Mouse (Mus musculus): ENCODE results near the gene Sp2.

Sp2 gene

GRCm38 (mm10) chr11:96982859-96983258 lies at the start of gene Sp2:
Sp2 (minus strand) TSS chr11:96982959.
- DNase-seq = no peak

GRCm38 (mm10) chr11:97032499-97032898 lies 49.7 kb upstream of the Sp2 start:
- no peak for DNase-seq

- no peak for DNase-seq
These were observed 49.2 kb upstream of the Sp2 start for GRCm38 (mm10) chr11:97031977-97032376.

GRCm38 (mm10) chr11:97030426-97030825 lies 47.7 kb upstream of the Sp2 start:
- DNase-seq = no peak

- peak; percentile 89 to 90 for DNase-seq
These were observed 47.1 kb upstream of the Sp2 start, which contains the start of gene Scrn2 for GRCm38 (mm10) chr11:97029686-97030417. Scrn2 (plus strand) TSS chr11:97029938.

- DNase-seq = peak; percentile 90 to 96
These were observed 43.1 kb upstream of the Sp2 start for GRCm38 (mm10) chr11:97025721-97026344.

GRCm38 (mm10) chr11:97024977-97025376 lies 42.2 kb upstream of the Sp2 start:
- DNase-seq = no peak

GRCm38 (mm10) chr11:97021873-97022484 lies 39.2 kb upstream of the Sp2 start:
- DNase-seq = peak; percentile 76 to 88

GRCm38 (mm10) chr11:97021121-97021765 lies 38.5 kb upstream of the Sp2 start:
- no peak for DNase-seq

GRCm38 (mm10) chr11:97019345-97019708 lies 36.6 kb upstream of the Sp2 start:
- DNase-seq = no peak

GRCm38 (mm10) chr11:97018583-97019344 lies 36.0 kb upstream of the Sp2 start:
- no peak for DNase-seq

- no peak for DNase-seq
These were observed 35.2 kb upstream of the Sp2 start for GRCm38 (mm10) chr11:97017696-97018582.

- peak in 1 of 2 experiments; percentile 30 for DNase-seq
These were observed 30.4 kb upstream of the Sp2 start, which contains the start of gene Sp6 for GRCm38 (mm10) chr11:97013121-97013670. Sp6 (plus strand) TSS chr11:97013394.

GRCm38 (mm10) chr11:97009198-97009790 lies 26.5 kb upstream of the Sp2 start:
- no peak for DNase-seq

- DNase-seq = no peak
These were observed 24.5 kb upstream of the Sp2 start for GRCm38 (mm10) chr11:97007093-97007794.

GRCm38 (mm10) chr11:97003170-97003569 lies 20.4 kb upstream of the Sp2 start:
- DNase-seq = no peak

- peak in 1 of 2 experiments; percentile 50 for DNase-seq
These were observed 14.7 kb upstream of the Sp2 start for GRCm38 (mm10) chr11:96997380-96997956.

GRCm38 (mm10) chr11:96996773-96997379 lies 14.1 kb upstream of the Sp2 start:
- DNase-seq = no peak
